ENCODE assay signal across 11 mouse cellular contexts in the genomic region with DNA sequence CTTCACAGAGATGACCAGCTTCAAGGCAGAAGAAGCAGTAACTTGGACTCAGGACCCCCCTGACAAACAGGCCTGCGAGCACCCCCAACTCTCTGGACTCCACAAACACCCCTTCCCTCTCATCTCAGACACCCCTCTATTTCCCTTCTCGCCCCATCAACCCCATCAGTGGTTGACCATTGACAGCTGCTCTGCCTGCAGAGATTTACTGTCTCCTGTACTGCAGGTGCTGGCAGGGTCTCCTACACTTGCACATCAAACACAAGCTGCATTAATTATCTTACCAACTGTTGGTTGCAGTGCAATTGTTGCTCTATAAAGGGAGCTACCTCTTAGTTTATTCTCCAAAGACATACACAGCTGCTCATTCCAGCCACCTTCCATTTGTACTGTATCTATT. TPM values are rescaled to one million over a fixed set of nuclear protein-coding genes. Genes with fewer than 3 reads are reported as not detected.
DNase-seq lines count a peak whose midpoint lies in the region; ATAC-seq and TF ChIP-seq lines count a peak whose summit lies in the region.
"Had no signal": no experiment of that assay in that cellular context is flagged by ENCODE, and none has a peak within 500 bp of the region (broad histone marks: within the 10 kb centered on the region; RNA-seq: fewer than 3 reads in every experiment).

No protein-coding gene starts in this region.

- intact Hi-C loops in left cerebral cortex, adult 2 months (cut with DNase I) = no loop called here
- intact Hi-C loops in left cerebral cortex, postnatal 14 days (cut with DNase I) = loop anchor here (5.0 kb wide), 1 partner anchor 44 kb away; no protein-coding TSS in a partner anchor

- ATAC-seq in heart, embryonic 15.5 days (replicated peaks; ENCODE audit: insufficient number of reproducible peaks, insufficient read depth, low FRiP score, low read depth) = no peak
- ATAC-seq in embryonic facial prominence, embryonic 15.5 days (ENCODE audit: insufficient number of reproducible peaks, low FRiP score, low TSS enrichment, low read depth) = no peak

- H3K9me3 ChIP-seq in heart, embryonic 15.5 days (replicated peaks) = no peaks in the 10 kb centered on the region
- H3K9me3 ChIP-seq in embryonic facial prominence, embryonic 15.5 days (replicated peaks) = no peaks in the 10 kb centered on the region
- H3K9me3 ChIP-seq: liver, embryonic 13.5 days had no signal

- no peak for DNase-seq in heart, adult 18-20 months
- no peak for DNase-seq in left cerebral cortex, adult 2 months (ENCODE audit: extremely low spot score in 1 of 2, low spot score in 2 of 2)
- no peak for DNase-seq in left cerebral cortex, postnatal 14 days (ENCODE audit: low spot score in 2 of 2)
- DNase-seq in spleen, postnatal 10 days (ENCODE audit: low spot score in 2 of 2) = no peak
- DNase-seq: adrenal gland, postnatal 10 days; cerebellum, adult 9-10 months; liver, embryonic 13.5 days had no signal

- H3K4me1 ChIP-seq in heart, embryonic 15.5 days (replicated peaks) = peaks cover 50% of the 10 kb centered on the region
- peaks cover 54% of the 10 kb centered on the region for H3K4me1 ChIP-seq in brown adipose tissue, adult 24 weeks (ENCODE audit: control insufficient read depth, insufficient read depth, insufficient read length, low read length)
- H3K4me1 ChIP-seq in embryonic facial prominence, embryonic 15.5 days = peaks cover 28% of the 10 kb centered on the region

- no peak overlapping the region for H3K4me2 ChIP-seq in heart, embryonic 15.5 days
- H3K4me2 ChIP-seq in embryonic facial prominence, embryonic 15.5 days (replicated peaks) = no peak overlapping the region
- H3K4me2 ChIP-seq: liver, embryonic 13.5 days had no signal

- H3K9ac ChIP-seq in heart, embryonic 15.5 days = no peak overlapping the region
- no peak overlapping the region for H3K9ac ChIP-seq in embryonic facial prominence, embryonic 15.5 days
- H3K9ac ChIP-seq: liver, embryonic 13.5 days had no signal

- H3K27me3 ChIP-seq in heart, embryonic 15.5 days = no peaks in the 10 kb centered on the region
- no peaks in the 10 kb centered on the region for H3K27me3 ChIP-seq in embryonic facial prominence, embryonic 15.5 days
- H3K27me3 ChIP-seq: liver, embryonic 13.5 days had no signal

- TF ChIP-seq CTCF in left cerebral cortex, adult 2 months (IDR thresholded peaks at IDR 0.05) = no peak

- H3K36me3 ChIP-seq in heart, embryonic 15.5 days = no peaks in the 10 kb centered on the region
- no peaks in the 10 kb centered on the region for H3K36me3 ChIP-seq in embryonic facial prominence, embryonic 15.5 days
- H3K36me3 ChIP-seq: liver, embryonic 13.5 days had no signal

- 84% methylated on average over 2 of the region's 2 CpGs for whole genome bisulfite sequencing in heart, embryonic 15.5 days
- WGBS in embryonic facial prominence, embryonic 15.5 days = 85% methylated on average over 2 of the region's 2 CpGs

- no peak overlapping the region for H3K4me3 ChIP-seq in heart, embryonic 15.5 days
- H3K4me3 ChIP-seq in left cerebral cortex, adult 2 months = no peak overlapping the region
- no peak overlapping the region for H3K4me3 ChIP-seq in brown adipose tissue, adult 24 weeks (ENCODE audit: insufficient read depth, low read depth, low read length)
- no peak overlapping the region for H3K4me3 ChIP-seq in embryonic facial prominence, embryonic 15.5 days (replicated peaks)
- H3K4me3 ChIP-seq: liver, embryonic 13.5 days had no signal

- peak overlapping the region; percentile 92 for H3K27ac ChIP-seq in heart, embryonic 15.5 days
- peak overlapping the region; percentile 38; the same call in 1 of the 2 replicates for H3K27ac ChIP-seq in left cerebral cortex, adult 2 months
- H3K27ac ChIP-seq in brown adipose tissue, adult 24 weeks (replicated peaks; ENCODE audit: low read depth, low read length) = peak overlapping the region; percentile 100
- peak overlapping the region; percentile 34; the same call in 1 of the 2 replicates for H3K27ac ChIP-seq in embryonic facial prominence, embryonic 15.5 days (replicated peaks)
- H3K27ac ChIP-seq: liver, embryonic 13.5 days had no signal

RNA-seq across cellular contexts. Expression of a gene that starts 51.6 kb away (rescaled TPM):
- 0.58 and 0.62 TPM in 2 replicates for polyA plus RNA-seq in heart, embryonic 15.5 days (2015; fragmentation: Nextera tagmentation; extraction: Ambion mirVana)
- 10 to 100 TPM; 14.1 to 14.9 TPM for total RNA-seq in heart, adult 18-20 months (2021)
- total RNA-seq in left cerebral cortex, adult 2 months (2021) = 1 to 10 TPM; 3.1 to 4.1 TPM
- 1 to 10 TPM; 5.1 to 8.1 TPM for total RNA-seq in left cerebral cortex, postnatal 14 days (2021)
- 2.8 and 6.6 TPM in 2 replicates for polyA plus RNA-seq in brown adipose tissue, adult 24 weeks (2012; ENCODE audit: insufficient read depth, insufficient read length, missing spikeins)
- 0.68 and 0.81 TPM in 2 replicates for polyA plus RNA-seq in embryonic facial prominence, embryonic 15.5 days (2015; fragmentation: Nextera tagmentation; extraction: Ambion mirVana)
- total RNA-seq: MEL had no signal

Comparison
In these comparisons a context has a peak if more than half of its experiments do, and no peak if none do; other contexts are left out.
1. H3K27ac ChIP-seq: peak in every context shown above with its lines; median percentile 100 in brown adipose tissue, adult 24 weeks; 92 in heart, embryonic 15.5 days; 38 in left cerebral cortex, adult 2 months; 34 in embryonic facial prominence, embryonic 15.5 days.